Mouse (Mus musculus) hindbrain, embryonic 10.5 days (tissue): ENCODE results near the gene Klhl8. TPM values are rescaled to one million over a fixed set of nuclear protein-coding genes. Genes with fewer than 3 reads are reported as not detected.

ENCODE experiments used
- DNase-seq: peaks from one replicate; pipeline ENCODE4 v3.0.0-alpha.2; 2017; ENCODE audit warnings: low spot score
- H3K27ac ChIP-seq: fragments of 300-500 bp; sonication (generic); 2 replicates; pipeline ENCODE4 v1.5.1; 2016; ENCODE audit warnings: mild to moderate bottlenecking, moderate library complexity
- H3K27me3 ChIP-seq: fragments of 300-500 bp; sonication (generic); 2 replicates; pipeline ENCODE4 v1.6.1; 2016; ENCODE audit warnings: mild to moderate bottlenecking; ENCODE audit not compliant: poor library complexity, insufficient read depth, severe bottlenecking
- H3K36me3 ChIP-seq: fragments of 300-500 bp; sonication (generic); 2 replicates; pipeline ENCODE4 v1.6.1; 2016; ENCODE audit warnings: mild to moderate bottlenecking, moderate library complexity
- H3K4me1 ChIP-seq: fragments of 300-500 bp; sonication (generic); replicated peaks from 2 replicates; pipeline ENCODE4 v1.6.1; 2016; ENCODE audit warnings: mild to moderate bottlenecking
- H3K4me3 ChIP-seq: fragments of 300-500 bp; sonication (generic); 2 replicates; pipeline ENCODE4 v1.5.1; 2016; ENCODE audit warnings: mild to moderate bottlenecking, moderate library complexity
- H3K9me3 ChIP-seq: fragments of 300-500 bp; sonication (generic); 2 replicates; pipeline ENCODE4 v1.6.1; 2016; ENCODE audit warnings: mild to moderate bottlenecking, moderate library complexity
- WGBS: fragments of 180-500 bp; shearing (Covaris S2); methylation state at CpG from one replicate; pipeline ENCODE4 v1.1.7; 2016; 5-methylcytosine and 5-hydroxymethylcytosine counted together
- polyA plus RNA-seq: library from polyadenylated mRNA; unstranded; fragments of >200 nt; fragmentation: Nextera tagmentation; extraction: Ambion mirVana; gene quantifications from 2 replicates; pipeline ENCODE4 v1.2.1, GENCODE M21; 2016

The Klhl8 gene
- polyA plus RNA-seq, 1 experiment from 2014 or later: 12.8 TPM

- Histone ChIP-seq H3K4me3 (no peak overlapping the region), H3K4me1 (peaks cover 4% of the 10 kb centered on the region; the same call in 1 of the 2 replicates), H3K9me3 (no peaks in the 10 kb centered on the region), H3K36me3 (peaks cover 62% of the 10 kb centered on the region), H3K27ac (no peak overlapping the region), H3K27me3 (no peaks in the 10 kb centered on the region)
- no peak for DNase-seq
- WGBS: 94% methylated on average over 1 of the region's 1 CpGs
Observed at GRCm38 (mm10) chr5:103830886-103831285, 80.2 kb downstream of the Klhl8 start.

- Histone ChIP-seq H3K4me3 (no peak overlapping the region), H3K27me3 (no peaks in the 10 kb centered on the region), H3K9me3 (no peaks in the 10 kb centered on the region), H3K27ac (no peak overlapping the region), H3K36me3 (peaks cover 51% of the 10 kb centered on the region), H3K4me1 (no peaks in the 10 kb centered on the region)
- WGBS: 81% methylated on average over 12 of the region's 12 CpGs
- no peak for DNase-seq
Observed at GRCm38 (mm10) chr5:103829158-103829557, 81.9 kb downstream of the Klhl8 start.

GRCm38 (mm10) chr5:103828729-103829128 lies 82.3 kb downstream of the Klhl8 start:
- no peak for DNase-seq
- peaks cover 47% of the 10 kb centered on the region for H3K36me3 ChIP-seq
- 84% methylated on average over 8 of the region's 8 CpGs for WGBS
- H3K4me3 ChIP-seq: no peak overlapping the region
- H3K4me1 ChIP-seq: no peaks in the 10 kb centered on the region
- H3K9me3 ChIP-seq: no peaks in the 10 kb centered on the region
- no peaks in the 10 kb centered on the region for H3K27me3 ChIP-seq
- H3K27ac ChIP-seq: no peak overlapping the region

GRCm38 (mm10) chr5:103828304-103828703 lies 82.8 kb downstream of the Klhl8 start:
- 89% methylated on average over 21 of the region's 21 CpGs for WGBS
- DNase-seq: no peak
- no peaks in the 10 kb centered on the region for H3K9me3 ChIP-seq
- H3K4me3 ChIP-seq: no peak overlapping the region
- no peaks in the 10 kb centered on the region for H3K4me1 ChIP-seq
- no peaks in the 10 kb centered on the region for H3K27me3 ChIP-seq
- H3K36me3 ChIP-seq: peaks cover 42% of the 10 kb centered on the region
- H3K27ac ChIP-seq: 0 out of 2 replicates have a peak overlapping the region, but pooled peaks have one; percentile 16

- Histone ChIP-seq H3K36me3 (peaks cover 10% of the 10 kb centered on the region), H3K27me3 (no peaks in the 10 kb centered on the region), H3K27ac (no peak overlapping the region), H3K4me1 (peaks cover 5% of the 10 kb centered on the region; the same call in 1 of the 2 replicates), H3K9me3 (no peaks in the 10 kb centered on the region), H3K4me3 (no peak overlapping the region)
- DNase-seq: no peak
- whole genome bisulfite sequencing: 90% methylated on average over 5 of the region's 5 CpGs
Observed at GRCm38 (mm10) chr5:103822949-103823348, 88.1 kb downstream of the Klhl8 start.

- no peaks in the 10 kb centered on the region for H3K9me3 ChIP-seq
- WGBS: 87% methylated on average over 13 of the region's 13 CpGs
- peaks cover 5% of the 10 kb centered on the region for H3K4me1 ChIP-seq
- H3K4me3 ChIP-seq: no peak overlapping the region
- H3K27me3 ChIP-seq: no peaks in the 10 kb centered on the region
- DNase-seq: no peak
- peaks cover 9% of the 10 kb centered on the region for H3K36me3 ChIP-seq
- H3K27ac ChIP-seq: no peak overlapping the region
Observed at GRCm38 (mm10) chr5:103821500-103822298, 89.4 kb downstream of the Klhl8 start.

GRCm38 (mm10) chr5:103821062-103821461 lies 90.0 kb downstream of the Klhl8 start:
- no peak for DNase-seq
- H3K27me3 ChIP-seq: no peaks in the 10 kb centered on the region
- no peaks in the 10 kb centered on the region for H3K9me3 ChIP-seq
- peaks cover 5% of the 10 kb centered on the region for H3K4me1 ChIP-seq
- 87% methylated on average over 9 of the region's 9 CpGs for WGBS
- H3K27ac ChIP-seq: no peak overlapping the region
- H3K4me3 ChIP-seq: no peak overlapping the region
- peaks cover 3% of the 10 kb centered on the region for H3K36me3 ChIP-seq

- DNase-seq: no peak
- Histone ChIP-seq H3K27ac (no peak overlapping the region), H3K36me3 (no peaks in the 10 kb centered on the region), H3K4me3 (no peak overlapping the region), H3K4me1 (peaks cover 5% of the 10 kb centered on the region), H3K27me3 (no peaks in the 10 kb centered on the region), H3K9me3 (no peaks in the 10 kb centered on the region)
- 97% methylated on average over 1 of the region's 1 CpGs for WGBS
Observed at GRCm38 (mm10) chr5:103819674-103820073, 91.4 kb downstream of the Klhl8 start.

- WGBS: 89% methylated on average over 9 of the region's 9 CpGs
- Histone ChIP-seq H3K27me3 (no peaks in the 10 kb centered on the region), H3K27ac (no peak overlapping the region), H3K4me1 (peaks cover 6% of the 10 kb centered on the region), H3K4me3 (no peak overlapping the region), H3K36me3 (no peaks in the 10 kb centered on the region), H3K9me3 (no peaks in the 10 kb centered on the region)
- no peak for DNase-seq
Observed at GRCm38 (mm10) chr5:103818602-103819001, 92.5 kb downstream of the Klhl8 start.

- peak; percentile 77 for DNase-seq
- WGBS: 26% methylated on average over 1 of the region's 1 CpGs
- peaks cover 12% of the 10 kb centered on the region for H3K4me1 ChIP-seq
Observed at GRCm38 (mm10) chr5:103817754-103818153, 93.3 kb downstream of the Klhl8 start.

GRCm38 (mm10) chr5:103816718-103817117 lies 94.3 kb downstream of the Klhl8 start:
- Histone ChIP-seq H3K4me1 (peaks cover 12% of the 10 kb centered on the region), H3K36me3 (no peaks in the 10 kb centered on the region), H3K9me3 (no peaks in the 10 kb centered on the region), H3K27ac (no peak overlapping the region), H3K4me3 (no peak overlapping the region), H3K27me3 (no peaks in the 10 kb centered on the region)
- WGBS: 79% methylated on average over 3 of the region's 3 CpGs
- no peak for DNase-seq

More at GRCm38 (mm10) chr5:103817754-103818153, 93.3 kb downstream of the Klhl8 start:
- Histone ChIP-seq H3K27me3 (no peaks in the 10 kb centered on the region), H3K36me3 (no peaks in the 10 kb centered on the region), H3K9me3 (no peaks in the 10 kb centered on the region), H3K27ac (no peak overlapping the region), H3K4me3 (no peak overlapping the region)

- H3K9me3 ChIP-seq: no peaks in the 10 kb centered on the region
- 87% methylated on average over 4 of the region's 4 CpGs for WGBS
- DNase-seq: no peak
Observed at GRCm38 (mm10) chr5:103815249-103815617, 95.8 kb downstream of the Klhl8 start.

GRCm38 (mm10) chr5:103814551-103815248 lies 96.4 kb downstream of the Klhl8 start:
- WGBS: 78% methylated on average over 16 of the region's 16 CpGs
- Histone ChIP-seq H3K4me1 (peaks cover 7% of the 10 kb centered on the region), H3K9me3 (no peaks in the 10 kb centered on the region), H3K36me3 (no peaks in the 10 kb centered on the region; the same call in 1 of the 2 replicates), H3K4me3 (no peak overlapping the region), H3K27me3 (peaks cover 3% of the 10 kb centered on the region; the same call in 1 of the 2 replicates), H3K27ac (no peak overlapping the region)
- no peak for DNase-seq

More at GRCm38 (mm10) chr5:103815249-103815617, 95.8 kb downstream of the Klhl8 start:
- H3K27ac ChIP-seq: no peak overlapping the region
- H3K4me3 ChIP-seq: no peak overlapping the region
- no peaks in the 10 kb centered on the region; the same call in 1 of the 2 replicates for H3K36me3 ChIP-seq
- peaks cover 10% of the 10 kb centered on the region for H3K4me1 ChIP-seq
- peaks cover 3% of the 10 kb centered on the region; the same call in 1 of the 2 replicates for H3K27me3 ChIP-seq
